Mouse (Mus musculus) gastrocnemius, postnatal 25 days (tissue): ENCODE results near the gene Runx2. TPM values are rescaled to one million over a fixed set of nuclear protein-coding genes. Genes with fewer than 3 reads are reported as not detected.

Experiments
- DNase-seq: peaks from one replicate; pipeline ENCODE4 v3.0.0; 2022
- total RNA-seq, 2 experiments: library from RNA; stranded (reverse); gene quantifications; 1 replicate in 1 of 2; 2 replicates in 1 of 2; pipeline ENCODE4 v1.2.3; 2021

Runx2 gene
- total RNA-seq, 2 experiments from 2014 or later: 0.28 to 0.38 TPM

DNA sequence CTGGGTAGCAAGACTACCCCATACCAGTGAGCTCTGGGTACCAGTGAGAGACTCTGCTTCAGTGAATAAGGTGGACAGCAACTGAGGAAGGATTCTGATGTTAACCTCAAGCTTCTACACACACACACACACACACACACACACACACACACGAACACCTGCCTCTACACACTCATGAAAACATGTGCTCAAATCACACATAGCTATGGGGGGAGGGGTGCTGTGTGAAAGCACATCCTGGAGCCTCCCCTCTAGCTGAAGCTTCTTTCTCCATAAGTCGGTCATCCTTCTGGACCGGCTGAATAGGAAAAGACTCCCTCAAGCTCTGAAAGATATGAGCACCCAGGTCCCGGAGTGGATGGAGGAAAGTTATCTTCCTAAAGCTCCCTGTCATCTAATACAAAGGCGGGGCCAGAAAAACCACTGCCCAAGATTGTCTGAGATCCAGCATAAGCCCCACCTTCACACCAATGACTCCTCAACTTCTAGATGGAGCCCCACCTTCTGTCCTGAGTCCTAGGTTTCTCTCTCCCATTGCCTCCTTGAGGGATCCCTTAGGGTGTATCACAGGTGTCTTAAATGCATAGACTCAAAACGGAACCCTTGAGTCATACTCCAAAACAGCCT lies 152.4 kb downstream of the Runx2 start:
- DNase-seq: no peak

DNA sequence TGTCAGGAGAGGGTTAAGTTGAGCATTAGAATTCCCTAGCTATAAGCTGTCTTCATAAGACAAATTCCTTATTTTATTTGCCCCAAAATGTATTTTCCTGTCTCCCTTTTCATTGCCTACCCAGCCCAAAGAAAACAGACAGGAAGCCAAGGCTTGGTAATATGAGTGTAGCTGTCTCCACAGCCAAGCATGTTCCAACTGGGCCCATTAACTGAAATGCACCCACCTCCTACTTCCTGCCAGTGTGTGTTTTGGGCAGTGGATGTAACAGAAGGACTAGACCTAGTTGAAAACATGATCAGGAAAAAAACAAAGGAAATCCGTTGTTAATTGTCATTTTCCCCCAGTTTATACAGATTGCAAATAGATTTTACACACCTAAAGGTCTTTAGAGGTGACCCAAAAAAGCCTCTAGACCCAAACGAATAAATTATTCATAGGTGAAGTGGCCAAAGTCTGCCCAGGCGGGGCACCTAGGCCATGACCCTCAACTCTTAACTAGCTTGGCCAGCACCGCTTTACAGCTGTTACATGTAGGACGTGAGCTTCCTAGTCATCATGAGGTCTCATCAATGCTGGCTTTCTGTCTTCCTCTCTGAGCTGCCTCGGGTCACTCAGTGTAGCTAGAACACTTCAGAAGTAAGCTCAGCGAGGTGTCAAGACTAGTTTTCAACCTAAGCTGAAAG lies 154.3 kb downstream of the Runx2 start:
- DNase-seq: no peak

DNA sequence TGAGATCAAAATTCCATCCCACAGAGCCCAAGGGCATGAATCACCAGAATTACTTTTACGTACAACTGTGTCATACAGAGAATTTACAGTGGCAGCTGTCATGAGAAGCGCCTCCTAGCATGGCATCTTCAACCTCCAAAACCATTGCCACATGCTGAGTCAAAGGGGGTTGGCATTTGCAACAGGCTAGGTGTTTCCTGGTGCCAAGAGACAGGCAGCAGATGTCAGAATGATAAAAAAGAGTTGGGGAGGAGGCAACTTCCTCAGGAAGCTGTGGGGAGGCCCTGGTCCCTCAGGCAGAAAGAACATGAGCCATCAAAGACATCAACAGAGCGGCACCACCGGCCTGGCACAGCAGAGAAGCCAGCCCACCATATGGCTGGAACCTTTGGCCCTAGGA lies 160.1 kb downstream of the Runx2 start:
- DNase-seq: peak; percentile 9

DNA sequence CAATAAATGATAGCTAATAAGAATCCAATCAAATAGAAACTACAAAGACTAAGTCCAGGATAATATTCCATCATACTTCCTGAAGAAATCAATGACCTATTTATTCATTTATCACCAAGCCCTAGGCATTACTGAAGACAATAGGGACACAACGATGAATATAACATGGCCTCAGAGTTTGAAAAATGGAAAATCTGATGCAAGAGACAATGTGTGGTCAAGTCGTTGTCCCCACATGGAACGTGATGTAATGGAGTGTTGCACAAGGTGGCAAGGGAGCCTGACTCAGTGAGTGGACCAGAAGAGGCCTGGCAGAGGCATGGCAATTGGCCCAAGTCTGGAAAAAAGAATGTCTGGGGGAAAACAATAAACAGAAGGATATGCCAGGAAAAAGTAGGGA lies 161.5 kb downstream of the Runx2 start:
- DNase-seq: no peak

DNA sequence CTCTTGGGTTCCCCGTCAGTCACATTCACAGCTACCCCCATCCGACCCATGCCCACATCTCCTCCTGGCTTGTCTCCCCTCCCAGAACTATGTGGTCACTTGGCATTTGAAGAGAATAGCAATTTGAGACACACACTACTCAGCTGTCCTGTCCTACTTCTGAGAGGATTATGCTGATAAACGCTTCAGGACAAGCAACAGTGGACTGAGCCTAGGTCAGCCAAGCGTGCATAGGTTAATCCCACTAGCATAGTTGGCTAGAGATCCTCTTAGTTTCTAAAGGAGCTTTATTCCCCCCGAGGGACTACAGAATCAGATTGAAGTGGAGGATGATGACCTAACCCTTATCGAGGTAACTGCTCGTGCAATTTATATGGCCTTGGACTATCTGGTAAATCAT lies 162.5 kb downstream of the Runx2 start:
- DNase-seq: no peak

DNA sequence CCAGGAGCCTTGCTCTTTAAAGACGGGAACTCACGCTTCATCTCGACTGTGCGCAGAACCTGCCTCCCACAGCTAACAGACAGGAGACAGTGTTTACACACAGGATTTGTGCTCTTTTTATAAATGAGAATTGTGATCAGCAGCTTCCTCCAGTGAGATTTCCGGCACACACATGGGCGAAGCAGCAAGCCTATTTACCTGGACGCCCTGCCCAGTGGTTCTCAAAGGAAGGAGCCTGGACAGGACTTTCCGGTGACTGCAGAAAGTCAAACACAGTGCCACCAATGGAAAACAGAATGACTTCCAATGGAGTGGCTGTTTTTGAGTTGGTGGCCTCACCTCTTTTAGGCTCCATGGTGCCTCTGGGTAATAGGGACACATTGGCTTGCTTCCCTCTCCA lies 163.0 kb downstream of the Runx2 start:
- DNase-seq: no peak

DNA sequence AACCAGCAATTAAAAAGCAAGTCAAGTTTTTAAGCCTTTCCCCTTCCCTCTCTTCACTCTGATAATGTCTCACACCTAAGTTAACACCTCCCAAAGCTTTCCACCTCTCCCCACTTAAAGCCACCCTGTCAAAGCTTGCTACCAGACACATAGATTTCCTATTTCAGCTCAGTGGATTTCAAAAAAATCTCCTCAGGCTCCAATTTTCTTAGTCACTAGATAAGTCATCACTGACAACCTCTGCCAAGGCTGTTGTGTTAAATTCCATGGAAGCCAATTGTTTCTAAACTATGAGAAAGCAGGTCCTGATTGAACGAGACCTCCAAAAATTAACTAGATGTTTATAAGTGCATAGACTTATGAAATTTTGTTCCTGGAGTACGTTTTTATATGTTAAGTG lies 164.2 kb downstream of the Runx2 start:
- no peak for DNase-seq

DNA sequence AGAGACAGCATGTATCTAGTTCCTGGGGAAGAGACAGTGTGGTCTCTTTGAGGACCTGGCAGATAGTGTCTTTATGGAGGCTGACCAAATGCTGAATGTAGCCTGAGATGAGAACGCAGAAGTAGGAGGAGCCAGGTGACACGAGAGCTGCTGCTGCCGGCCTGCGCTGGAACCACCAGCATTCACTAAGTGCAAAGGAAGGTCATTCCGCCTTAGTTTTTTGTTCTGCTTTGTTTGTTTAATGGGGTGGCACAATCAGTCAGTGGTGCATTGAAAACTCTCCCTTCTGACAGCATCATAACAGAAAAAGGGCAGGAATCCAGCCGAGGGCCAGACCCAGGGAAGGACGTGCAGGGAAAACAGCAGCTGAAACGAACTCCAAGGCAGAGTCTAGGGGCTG lies 165.5 kb downstream of the Runx2 start:
- no peak for DNase-seq

DNA sequence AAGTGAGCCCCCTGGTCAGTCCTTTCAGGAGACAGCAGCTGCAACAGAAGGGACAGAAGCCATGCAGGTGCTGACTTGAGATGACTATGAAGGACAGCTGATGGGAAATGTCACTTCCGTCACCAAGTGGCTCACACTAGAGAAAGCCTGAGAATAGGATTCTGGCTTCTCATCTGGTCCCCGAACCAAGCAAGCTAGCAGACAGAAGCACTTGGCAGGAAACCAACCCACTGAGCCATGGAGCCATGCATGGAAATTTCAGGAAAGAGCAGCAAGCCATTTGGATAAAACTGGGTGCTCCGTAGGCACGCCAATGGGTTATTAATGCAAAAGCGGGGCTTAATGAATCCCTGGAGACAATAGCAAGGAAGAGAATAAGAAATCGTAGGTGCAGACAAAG lies 166.7 kb downstream of the Runx2 start:
- DNase-seq: no peak

DNA sequence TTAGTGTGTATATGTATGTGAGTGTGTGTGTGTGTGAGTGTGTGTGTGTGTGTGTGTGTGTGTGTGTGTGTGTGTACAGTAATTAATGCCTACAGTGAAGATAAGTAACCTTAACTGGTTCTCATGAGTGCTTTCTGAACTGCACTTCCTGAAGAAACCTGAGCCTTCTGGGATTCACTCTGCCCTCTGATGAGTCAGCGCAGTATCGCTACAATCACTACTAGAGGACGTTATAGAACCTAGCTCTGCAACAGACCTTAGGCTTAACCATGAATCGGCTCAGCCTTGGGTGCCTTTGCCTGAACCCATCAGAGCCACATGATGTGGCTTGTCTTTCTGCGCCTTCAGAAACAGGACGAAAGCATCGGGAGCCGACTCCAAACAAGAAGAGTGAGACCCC lies 169.5 kb downstream of the Runx2 start:
- no peak for DNase-seq

DNA sequence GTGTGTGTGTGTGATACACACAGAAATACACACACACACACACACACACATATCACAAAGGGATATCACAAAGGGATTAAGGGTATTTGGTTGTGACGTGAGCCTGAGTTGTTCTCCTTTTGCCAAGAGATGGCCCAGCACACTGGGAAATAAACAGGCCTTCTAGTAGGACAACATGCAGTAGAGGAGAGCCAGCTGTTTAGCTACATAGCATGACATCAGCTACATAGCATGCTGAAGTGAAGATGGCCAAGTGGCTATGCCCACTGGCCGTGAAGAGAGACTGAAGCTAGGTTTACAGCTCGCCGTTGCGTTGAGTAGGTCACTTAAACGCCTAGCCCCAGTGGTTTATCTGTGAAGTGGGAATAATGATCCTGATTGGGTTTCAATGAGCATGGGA lies 171.3 kb downstream of the Runx2 start:
- DNase-seq: no peak

DNA sequence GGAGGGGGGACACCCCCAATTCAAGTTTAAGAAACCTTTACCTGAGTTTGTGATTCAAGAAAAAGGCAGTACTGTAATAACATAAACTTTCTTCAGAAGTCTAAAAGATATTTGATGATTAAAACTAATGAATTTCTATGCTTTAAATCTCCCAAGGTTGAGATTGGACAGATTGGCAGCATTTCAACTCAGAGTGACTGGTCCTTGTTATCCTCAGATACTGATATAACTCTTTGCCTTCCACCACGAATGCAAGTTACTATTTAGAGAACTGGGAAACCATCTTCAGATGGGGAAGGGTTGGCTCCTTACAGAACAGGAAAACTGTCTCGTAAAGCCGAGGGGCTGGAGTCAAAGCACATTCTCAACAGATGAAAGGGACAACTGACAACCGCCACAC lies 172.5 kb downstream of the Runx2 start:
- DNase-seq: no peak

DNA sequence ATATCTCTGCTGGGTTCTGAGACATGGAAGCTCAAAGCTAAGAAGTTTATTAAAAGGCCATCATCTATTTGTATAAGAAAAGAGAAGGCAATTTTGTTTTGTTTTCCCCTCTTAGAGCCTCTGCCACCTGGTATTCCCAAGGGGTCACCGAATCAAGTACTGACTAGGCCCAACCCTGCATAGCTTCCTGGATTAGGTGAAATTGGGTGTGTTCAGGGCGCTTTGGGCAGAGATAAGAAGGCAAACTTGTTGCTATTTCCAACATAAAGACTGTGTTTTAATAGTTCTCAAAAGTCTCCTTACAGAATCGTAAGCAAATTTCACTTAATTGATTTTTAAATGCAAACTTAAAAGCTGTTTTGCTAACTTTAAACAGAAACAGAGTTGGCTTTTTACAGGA lies 173.7 kb downstream of the Runx2 start:
- no peak for DNase-seq

DNA sequence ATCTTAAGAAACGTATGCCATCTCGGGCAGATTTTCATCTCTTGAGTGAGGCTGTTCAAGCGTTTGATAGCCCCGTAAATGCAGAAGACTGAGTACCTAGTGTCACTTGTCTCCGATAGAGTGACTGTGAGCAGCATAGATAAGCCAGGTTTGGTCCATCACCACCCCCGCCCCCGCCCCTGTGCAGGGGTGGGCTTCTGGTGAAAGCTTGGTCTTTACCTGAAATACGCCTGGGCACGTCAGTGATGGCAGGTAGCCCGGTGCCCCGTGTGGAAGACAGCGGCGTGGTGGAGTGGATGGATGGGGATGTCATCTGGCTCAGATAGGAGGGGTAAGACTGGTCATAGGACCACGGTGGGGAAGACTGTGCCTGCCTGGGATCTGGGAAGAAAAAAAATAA lies 175.2 kb downstream of the Runx2 start:
- no peak for DNase-seq

DNA sequence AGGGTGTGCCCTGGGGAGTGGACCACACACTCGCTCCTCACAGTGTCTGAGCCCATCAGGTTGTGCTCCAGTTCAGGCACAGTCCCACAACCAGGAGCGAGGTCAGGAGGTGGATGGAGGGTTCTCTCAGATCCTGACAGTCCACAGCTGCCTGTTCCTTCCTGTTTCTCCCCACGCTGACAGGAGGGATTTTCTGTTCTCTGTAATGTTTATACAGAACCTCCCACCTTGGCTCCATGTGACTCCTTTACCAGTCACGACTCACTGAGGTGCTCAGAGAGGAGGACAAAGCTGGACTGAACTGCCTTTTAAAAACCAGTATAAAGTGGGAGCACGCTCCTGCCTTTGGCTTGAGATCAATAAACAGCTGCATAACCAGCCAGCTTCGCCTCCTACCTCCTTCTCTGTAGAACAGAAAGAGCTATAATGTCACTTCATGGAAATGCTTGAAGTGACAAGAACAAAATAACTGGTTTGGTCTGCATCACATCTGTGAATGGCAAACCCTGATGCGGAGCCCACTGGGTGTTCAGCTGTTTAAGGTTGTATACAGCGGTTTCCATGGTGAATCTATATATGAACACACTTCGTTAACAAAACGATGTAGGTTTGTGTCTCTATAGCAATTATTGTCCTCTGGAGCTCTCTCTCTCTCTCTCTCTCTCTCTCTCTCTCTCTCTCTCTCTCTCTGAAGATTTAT lies 177.3 kb downstream of the Runx2 start:
- DNase-seq: no peak

DNA sequence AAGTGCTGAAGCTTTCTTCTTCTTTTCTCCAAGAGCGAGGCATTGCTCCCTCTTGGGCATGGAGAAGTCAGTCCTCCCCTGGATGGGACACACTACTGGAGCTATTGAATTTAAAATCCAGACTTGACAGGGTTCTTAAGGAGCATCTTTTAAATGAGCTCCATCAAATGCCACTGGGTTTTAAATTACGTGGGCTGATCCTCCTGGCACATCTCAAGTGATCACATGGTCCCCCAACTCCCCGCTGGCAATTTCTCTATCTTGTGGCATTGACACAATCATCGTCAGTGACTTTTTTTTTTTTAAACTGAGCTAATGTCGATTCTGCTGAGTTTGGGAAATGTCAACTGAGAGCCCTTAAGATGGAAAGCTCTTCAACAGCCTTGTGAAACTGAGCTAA lies 180.1 kb downstream of the Runx2 start:
- DNase-seq: no peak

DNA sequence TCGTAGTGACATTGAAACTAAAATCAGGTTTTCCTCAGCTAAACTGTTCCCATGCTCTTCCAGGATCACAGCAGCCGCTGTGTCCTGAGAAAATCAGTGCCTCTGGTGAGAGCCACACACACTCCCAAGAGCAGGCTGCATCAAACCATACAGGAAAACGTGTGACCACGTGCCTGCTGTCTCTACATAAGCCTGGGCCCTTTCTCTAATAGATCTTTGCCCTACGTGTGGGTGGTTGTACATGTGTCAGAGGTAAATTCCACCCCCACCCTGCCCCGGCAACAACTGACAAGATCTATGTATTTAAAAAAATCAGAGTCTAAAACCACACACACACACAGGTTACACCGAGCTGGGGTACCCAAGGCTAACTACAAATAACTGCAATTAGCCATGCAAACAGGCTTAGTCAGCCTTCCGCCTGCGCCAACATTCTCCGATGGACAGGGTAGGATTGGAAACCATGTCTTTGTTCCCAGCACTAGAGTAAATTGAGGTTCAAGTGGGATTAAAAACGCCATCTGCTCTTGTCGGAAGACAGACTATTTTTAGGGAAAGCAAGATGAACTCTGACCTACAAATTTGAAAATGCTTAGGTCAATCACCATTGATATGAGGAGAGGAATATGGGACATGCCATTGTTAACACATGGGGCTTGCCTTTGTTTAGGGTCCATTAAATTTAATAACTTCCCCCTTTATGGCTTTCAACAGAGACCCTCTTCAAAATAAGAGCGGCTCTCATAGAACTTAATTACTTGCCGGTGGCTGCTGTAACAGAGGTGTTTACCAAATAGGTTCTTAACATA lies 180.8 kb downstream of the Runx2 start:
- DNase-seq: no peak

DNA sequence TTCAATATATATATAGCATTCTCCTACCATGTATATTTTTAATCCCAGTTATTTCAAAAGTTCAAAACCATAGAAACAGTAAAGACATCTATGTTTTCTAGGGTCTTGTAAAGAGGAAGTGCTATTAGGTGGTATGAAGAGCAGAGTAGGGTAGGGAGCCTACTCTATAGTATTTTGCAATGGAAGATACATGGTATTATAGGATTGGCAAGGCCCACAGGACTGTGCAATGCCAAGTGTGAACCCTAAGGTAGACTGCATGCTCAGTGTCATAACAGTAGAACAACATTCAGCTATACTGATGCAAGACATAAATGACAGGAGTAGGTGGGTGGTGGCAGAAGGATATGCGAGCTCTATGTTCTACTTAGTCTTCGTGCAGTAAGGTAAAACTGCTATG lies 181.7 kb downstream of the Runx2 start:
- DNase-seq: no peak

DNA sequence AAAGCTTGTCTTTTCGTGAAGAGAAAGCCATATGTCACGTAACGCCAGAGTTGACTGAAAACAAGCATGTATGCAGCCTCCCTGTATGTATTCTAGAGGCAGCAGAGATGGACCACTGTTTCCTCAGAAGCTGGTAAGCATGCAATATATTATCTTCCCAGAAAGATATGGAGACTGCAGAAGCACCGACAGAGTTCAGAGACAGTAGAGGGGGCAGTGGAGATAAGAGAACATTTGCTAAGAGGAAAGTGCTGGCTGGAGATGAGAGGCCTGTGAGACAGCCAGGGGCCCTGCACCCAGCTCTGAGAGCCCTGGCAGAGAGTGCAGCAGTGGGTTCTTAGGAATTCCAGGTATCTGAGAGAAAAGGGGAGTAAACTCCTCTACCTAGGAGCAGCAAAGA lies 182.3 kb downstream of the Runx2 start:
- DNase-seq: no peak

DNA sequence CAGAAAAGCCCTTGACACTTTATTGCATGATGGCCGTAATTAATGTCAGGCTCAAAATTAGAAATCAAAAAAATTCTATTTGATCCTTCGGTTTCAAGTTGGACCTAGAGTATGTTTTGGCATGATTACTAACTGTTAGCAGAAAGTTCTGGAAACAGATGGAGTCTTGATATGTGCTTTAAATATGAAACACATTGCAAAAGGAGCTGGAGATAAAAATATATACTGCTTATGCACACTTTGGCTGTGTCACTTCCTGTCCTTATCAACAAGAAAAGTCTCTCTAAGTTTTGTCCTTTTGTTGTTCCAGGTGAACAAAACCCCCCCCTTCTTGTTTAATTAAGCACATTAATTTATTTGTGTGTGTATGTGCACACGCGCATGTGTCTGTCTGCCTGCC lies 183.0 kb downstream of the Runx2 start:
- DNase-seq: no peak

DNA sequence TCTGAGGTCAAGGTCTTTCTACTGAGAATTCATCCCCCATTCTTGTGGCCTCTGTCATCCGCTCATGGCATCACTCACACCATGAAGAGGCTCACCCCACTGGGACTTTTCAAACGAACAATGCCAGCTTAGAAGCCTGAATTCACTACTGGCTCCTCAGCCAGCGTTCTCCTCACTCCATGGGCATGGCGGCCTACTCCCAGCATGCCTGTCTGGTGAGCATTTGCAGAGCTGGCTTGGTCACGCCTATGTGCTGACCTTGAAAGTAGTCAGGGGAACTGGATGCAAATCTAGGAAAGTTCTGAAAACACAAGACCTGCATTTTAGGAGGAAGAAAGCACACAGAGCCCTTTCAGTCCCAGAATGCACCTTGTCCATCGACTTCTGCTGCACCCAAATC lies 187.3 kb downstream of the Runx2 start:
- no peak for DNase-seq

DNA sequence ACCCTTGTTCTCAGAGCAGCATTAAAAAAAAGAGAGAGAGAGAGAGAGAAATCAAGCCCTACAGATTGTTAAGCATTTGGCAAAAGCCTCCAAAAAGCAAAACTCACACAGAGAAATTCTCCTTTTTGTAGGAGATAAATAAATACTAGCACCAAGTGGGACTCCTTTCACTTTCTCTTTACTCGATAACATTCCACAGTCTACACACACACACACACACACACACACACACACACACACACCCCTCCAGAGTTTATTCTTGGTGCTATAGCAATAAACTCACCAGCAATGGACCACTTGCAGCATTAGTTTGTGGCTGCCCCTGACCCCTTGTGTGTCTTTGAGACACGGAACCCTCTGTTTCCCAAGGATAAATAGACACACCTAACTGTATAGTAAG lies 190.9 kb downstream of the Runx2 start:
- DNase-seq: no peak

DNA sequence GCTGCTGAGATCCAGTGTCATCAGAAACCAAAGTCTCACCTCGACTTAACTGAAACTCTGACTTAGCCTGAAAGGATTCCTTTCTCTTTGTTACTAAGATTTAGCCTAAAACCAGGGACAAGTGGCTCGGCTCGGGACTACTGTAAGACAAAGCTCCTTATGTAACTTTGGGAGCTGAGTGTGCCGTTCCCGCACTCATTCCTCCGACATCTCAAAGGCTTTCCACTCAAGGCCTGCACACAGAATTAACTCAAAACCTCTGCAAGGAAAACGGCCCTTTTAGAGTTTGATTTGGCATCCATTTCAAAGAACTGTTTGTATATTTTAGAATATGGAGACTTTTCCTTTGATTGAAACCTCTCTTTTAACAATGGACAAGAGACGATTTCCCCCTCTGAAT lies 191.3 kb downstream of the Runx2 start:
- no peak for DNase-seq
